Mouse (Mus musculus) ES-E14 (cell line): ENCODE data around the gene Il10rb.

Source experiments
- ZC3H11A ChIP-seq: IDR thresholded peaks from 2 replicates; pipeline ENCODE4 v1.6.1; 2012; ENCODE audit warnings: low read depth, mild to moderate bottlenecking, inconsistent platforms, low read length, borderline replicate concordance
- ZNF384 ChIP-seq: IDR thresholded peaks from 2 replicates; pipeline ENCODE4 v1.6.1; 2012; ENCODE audit warnings: low read depth, low read length, inconsistent platforms

DNA sequence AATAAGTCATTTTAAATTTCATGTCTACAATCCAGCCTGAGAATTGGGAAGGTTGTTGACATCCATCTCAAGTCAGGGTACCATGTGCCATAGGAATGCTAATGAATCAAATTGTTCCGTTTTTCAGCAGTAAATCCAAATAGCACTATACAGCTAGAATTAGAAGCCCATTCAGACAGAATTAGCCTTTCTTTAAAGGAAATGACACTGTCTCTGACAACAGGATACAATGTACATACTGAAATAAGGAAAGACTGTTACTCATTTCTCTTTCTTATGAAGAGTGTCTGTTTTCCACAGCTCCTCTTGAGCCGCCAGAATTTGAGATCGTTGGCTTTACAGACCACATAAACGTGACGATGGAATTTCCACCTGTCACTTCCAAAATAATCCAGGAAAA is 14.5 kb upstream of the Il10rb start, which contains the start of gene Gm21970:
- no peak for TF ChIP-seq ZNF384
- TF ChIP-seq ZC3H11A: no peak
